Mouse (Mus musculus) c-Kit-positive CD71-negative TER-119-negative erythroid progenitor cells, embryonic 14.5 days (primary cell): ENCODE measurements at regions not wholly inside any gene's neighbourhood (a gene's known extent, or its start where the extent isn't known, plus 50 kb on each side); places are given as distances from the start of the nearest gene placed in this dataset.

Experiments
- DNase-seq: peaks from one replicate; pipeline ENCODE4 v3.0.0-alpha.2; 2013; ENCODE audit warnings: low read depth

DNA sequence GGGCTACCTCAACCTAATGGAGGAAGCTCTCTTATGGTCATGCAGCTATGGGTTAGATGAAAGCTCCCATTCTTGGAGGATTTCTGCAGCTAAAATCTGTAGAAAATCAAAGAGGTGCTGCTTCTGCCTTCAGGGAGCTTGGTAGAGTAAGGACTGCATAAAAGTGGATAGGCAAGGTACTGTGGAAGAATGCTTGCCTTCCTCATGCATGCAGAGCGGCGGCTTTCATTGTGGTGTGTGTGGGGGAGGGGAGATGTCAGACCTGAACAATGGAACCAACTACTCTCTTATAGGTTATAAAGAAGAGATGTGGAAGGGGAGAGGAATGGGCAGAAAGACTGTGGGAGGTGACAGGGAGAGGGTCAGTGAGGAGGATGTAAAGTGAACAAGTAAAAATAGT, 392.8 kb upstream of the Atp11b start:
- no peak for DNase-seq

DNA sequence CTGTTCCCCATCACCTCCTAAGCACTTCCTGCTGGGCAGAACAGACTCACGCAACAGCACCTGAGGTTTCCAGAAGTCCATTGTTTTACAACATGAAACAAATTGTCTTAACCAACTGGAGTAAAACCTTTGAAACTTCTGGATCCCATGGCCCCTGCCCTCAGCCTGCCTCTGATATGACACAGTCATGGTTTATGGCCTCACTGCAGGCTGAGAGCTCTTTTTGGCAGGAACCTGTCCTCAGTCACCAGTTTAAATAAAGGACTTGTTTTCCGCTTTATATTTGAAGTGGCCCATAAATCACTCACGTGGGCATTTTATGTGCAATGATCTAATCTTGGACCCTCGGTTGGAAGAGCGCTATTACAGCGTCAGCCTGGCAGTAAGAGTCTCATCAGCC, 388.5 kb upstream of the Atp11b start:
- DNase-seq: no peak

DNA sequence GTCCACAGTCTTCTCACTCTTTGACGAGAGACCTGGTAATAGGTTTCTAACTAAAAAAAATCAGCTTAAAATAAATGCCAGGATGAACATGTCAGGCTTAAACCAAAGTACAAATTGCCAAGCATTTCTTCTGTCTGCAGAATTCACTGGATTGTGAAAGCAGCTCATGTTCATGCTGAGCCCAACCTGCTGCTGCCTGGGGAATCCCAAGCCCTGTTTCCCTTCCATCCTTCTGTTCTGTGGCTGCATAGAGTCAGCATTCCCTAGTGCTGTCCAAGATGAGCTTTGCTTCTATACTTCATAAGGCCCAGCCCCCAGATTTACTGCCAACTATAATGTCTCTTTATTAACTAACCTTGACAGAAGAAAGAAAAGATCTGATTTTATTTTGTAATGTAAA, 381.6 kb upstream of the Atp11b start:
- no peak for DNase-seq

DNA sequence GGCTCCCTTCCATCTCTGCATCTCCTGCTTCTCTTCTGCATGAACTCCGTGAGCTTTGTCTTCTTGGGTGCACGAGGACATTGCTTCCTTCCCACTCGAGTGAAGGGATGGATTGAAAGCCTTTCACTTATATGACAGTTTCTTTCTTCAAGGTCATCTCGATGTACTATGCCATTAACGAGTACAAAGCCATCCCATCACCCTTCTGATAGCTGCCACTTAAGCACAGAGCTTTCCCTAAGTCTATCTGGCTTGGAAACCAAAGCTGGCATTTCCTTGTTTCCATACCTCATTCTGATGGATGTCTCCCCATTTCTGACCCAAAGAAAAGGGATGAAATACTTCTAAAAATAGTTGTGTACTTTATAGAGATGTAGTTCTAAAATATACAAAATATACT, 366.5 kb upstream of the Atp11b start:
- DNase-seq: no peak

DNA sequence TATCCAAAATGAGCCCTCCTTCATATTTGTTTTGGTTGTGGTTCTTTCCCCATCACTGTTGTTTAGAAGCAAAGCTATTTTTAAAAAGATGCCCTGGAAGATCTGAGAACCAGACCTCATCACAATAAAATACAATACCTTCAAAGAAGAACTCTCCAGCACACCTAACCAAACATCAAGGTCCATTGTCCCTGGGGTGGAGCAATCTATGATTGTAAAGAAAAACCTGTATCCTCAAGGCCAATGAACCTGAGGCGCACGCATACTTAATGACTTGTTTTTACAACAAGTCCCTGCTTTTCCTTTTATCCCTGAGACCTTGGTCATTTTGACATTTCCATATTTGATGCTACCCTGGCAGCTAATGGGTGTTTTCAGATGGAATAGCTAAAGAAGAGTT, 361.2 kb upstream of the Atp11b start:
- no peak for DNase-seq

DNA sequence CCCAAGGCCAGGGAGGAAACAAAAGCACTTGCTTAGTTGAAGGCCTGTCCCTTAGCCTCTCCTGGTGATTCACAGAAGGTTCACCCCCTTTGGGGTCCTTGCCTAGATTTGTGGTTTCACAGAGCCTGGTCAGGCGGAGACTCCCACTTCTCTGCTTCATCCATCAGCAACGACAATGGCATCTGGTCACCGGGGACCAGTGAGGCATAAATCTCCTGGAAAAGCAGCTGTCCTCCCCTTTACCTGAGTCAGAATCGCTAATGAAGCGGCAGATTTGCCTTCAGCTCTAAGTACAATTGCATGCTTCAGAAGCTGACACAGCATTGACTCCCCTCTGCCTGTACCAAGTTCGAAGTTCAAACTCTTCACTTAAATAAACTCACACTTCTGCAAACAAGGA, 353.7 kb upstream of the Atp11b start:
- DNase-seq: no peak

DNA sequence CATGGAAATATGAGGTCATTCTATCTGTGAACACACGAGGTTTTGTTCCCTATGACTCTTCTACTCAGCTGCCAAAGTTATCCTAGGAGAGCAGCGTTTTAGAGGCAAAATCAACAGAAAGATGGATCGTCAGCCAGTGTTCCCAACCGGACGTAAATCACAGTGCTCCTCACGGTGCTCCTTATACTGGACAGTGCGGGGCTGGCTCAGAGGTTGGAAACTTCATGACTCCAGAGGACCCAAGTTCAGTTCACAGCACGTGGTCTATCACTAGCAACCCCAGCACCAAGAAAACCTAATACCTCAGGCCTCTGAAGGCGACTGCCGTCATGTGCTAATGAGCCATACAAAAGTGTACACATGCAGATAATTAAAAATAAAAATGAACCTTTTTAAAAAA, 351.2 kb upstream of the Atp11b start:
- no peak for DNase-seq

DNA sequence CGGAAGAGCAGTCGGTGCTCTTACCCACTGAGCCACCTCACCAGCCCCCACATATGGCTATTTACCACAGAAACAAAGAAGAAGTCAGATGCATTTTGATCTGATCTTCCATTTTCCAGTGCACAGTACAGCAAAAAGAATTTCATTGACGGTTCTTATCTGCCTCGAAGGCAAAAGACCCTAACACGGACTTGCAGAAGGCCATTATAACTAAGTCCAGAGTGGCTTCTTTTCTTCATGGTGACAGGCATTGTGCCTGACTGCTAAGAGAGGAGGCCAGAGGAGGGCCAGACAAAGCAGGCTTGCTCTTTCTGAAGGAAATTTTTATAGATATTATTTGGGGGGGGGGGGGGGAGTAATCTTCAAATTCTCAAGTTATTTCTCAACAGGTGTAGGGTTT, 350.0 kb upstream of the Atp11b start:
- no peak for DNase-seq

DNA sequence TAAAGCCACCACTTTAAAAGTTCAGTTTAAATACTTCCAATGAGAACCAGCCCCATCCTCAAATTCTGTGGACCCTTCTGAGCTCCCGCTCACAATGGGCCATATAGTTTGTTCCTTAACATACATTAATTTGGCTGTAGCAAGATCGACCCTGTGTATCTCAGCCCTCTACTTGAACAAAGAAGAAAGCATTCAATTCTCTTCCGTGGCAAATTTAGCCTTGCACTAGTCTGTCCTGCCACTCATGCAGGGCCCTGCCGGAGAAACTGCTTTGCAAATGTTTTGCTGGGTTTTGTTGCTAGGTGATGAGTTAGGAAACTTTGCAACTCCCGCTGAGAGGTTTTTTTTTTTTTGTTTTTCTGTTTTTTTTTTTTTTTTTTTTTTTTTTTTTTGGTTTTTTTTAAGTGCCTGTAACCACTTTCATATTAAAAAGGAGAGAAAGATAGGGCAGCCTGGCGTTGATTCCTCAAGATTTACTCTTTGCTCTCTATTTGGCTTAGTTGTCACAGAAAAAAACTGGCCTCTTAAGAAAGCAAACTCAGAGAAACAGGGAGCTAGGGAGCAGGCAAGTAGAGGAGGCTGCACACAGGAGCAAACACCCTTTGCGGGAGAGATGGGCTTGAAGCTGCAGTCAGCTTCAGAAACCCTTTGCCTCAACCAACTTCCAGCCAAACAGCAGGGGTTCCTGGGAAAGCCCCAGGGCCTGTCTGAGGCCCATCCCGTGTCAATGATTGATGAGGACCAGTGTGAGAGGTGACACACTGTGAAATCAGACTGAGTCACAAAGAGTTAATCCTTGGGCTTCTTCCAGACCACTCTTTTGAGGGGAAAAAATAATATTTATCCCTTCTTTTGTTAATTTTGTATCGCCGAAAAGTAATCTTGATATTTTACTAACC, 349.2 kb upstream of the Atp11b start:
- DNase-seq: no peak

DNA sequence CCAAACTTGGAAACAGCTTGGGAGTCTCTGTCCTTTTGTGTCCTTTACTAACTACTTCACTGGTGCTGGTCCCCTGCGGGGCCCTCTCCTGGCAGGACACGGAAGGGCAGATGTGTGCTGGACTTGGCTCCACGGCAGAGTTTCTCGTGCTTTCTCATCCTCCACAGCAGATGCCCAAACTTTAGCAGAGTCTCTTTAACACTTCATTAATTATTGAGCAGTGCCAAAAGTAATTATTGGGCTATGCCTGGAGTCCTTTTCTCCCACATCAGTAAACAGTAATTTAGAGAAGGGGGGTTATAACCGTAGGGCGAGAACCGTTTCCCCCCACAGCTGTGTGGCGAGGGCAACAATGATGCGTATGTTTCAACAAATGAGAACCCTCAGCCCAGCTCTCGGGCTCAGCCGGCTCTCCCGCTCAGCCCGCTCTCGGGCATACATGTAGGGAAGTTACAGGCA, 348.3 kb upstream of the Atp11b start:
- DNase-seq: no peak

DNA sequence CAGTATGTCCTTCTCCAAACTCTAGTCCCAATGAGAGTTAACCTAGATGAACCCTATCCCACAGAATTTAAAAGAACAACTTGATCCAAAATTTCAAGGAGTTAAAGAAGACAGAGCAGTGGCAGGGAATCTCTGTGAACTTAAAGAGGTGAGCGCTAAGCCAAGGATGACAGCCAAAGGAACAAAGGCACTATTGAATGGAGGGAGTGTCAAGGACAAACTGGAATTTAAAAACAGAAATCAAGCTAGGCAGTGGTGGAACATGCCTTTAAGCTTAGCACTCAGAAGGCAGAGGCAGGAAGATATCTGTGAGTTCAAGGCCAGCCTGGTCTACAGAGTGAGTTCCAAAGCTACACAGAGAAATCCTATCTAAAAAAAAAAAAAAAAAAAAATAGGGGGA, 316.2 kb upstream of the Atp11b start:
- no peak for DNase-seq

DNA sequence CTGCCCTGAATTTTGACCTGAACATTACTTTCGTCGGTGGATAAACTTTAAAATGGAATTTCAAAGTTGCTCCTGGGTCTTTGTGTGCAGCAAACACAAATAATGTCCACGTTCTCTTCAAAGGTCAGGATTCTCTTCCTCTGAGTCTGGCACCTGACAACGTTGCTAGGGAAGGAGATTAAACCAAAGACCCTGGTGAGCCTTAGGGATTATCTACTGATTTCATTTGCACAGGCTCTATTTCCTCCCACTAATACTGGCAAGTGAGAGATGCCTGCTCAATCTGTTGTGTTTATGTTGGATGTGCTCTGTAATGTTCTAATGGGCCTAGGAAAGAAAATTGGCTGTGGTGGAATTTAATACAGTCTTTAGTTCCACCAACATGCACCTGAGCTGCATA, 291.0 kb upstream of the Atp11b start:
- no peak for DNase-seq

DNA sequence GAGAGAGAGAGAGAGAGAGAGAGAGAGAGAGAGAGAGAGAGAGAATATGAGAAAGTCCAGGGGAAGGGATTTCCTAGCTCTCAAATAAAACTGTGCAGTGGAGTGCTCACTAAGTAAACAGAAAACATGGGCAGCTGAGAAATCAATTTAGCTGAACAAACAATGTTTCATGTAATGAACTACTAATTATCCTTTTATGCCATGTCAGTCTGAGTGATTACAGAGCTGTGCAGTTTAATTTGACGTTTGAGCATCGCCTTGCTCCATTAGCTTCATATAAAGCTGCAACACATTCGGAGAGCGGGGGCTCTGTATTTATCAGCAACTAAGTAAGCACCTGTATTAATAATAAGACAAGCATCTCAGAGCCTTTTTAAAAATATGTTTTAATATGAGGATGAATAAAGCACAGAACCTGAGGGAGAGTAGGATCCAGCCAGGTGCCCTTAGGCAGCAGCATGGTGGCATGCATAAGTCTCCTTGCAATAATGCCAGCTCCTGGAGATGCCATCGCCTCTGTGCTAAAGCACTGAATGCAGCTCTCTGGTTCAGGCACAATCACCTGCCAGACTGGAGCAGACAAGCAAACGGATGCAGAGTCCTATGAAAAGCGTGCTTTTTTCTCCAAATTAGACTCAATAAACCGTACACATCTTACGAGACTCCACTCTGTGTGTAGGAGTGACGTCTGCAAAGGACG, 289.5 kb upstream of the Atp11b start:
- no peak for DNase-seq

DNA sequence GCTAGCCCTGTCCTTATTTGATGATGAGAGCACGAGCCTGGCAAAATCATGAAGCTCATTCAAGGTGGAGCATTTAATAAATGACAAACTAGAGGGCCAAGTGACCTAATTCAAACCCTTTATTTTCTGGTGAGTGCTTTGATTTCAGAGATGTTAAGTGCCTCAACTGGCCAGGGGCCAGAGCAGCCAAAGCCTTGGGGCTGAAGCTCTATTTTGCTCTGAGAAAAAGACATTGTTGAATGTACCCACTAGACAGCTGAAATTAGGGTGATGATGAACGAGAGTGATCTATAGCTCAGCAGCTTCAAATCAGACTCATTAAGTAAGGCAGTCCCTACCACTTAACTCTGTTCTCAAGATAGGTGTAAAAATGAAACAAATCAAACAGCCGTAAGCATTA, 287.9 kb upstream of the Atp11b start:
- no peak for DNase-seq

DNA sequence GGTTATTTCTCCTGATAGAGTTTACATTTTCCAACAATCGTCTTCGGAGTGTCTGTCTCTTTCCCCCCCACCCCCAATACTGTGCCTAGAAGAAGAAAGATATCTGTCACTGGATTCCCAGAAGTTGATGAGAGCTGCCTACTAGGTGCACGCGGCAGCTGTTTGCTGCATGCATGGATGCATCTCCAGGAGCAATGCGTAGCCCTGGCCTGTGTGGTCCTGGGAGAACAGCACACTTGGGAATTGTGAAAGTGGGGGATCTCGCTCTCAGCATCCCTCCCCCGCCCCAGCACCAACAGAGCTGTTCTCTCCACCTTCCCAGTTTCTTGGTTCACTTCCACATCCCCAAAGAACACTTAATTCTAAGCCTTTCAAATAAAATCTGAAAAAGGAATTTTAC, 280.6 kb upstream of the Atp11b start:
- DNase-seq: no peak

DNA sequence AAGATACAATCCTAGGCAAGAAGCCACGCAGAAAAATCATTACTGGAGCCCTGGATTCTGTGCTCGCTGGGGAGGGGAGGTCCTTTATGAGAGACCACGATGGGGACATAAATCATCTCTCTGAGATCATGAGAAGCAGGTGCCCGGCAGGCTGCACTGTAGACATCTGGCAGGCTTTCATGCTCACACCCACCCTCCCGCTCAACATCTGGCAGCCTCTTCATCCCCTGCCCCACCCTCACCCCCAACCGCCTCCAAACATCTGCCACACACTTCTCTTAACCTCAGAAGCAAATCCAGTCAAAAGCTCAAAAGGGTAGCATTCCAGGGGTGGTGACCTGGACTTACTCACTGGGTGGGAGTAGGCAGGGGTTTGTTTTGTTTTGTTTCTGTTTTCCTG, 279.5 kb upstream of the Atp11b start:
- DNase-seq: no peak

DNA sequence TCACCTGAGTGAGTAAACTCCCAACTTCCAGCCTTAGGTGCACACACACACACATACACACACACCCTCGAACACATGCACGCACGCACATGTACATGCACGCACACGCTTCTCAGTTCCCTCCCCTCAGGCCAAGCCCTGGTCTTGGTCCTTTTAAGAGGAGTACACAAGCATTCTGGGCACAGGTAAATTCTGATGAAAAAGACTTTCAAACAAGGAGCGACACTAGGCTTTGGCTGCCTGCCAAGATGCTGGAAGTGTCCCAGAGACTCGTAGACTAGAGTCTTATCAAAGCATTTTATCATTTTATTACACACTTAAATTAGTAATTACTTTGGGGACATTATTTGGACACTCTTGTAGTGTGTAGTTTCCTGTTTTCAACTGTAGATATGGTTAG, 278.6 kb upstream of the Atp11b start:
- DNase-seq: no peak

DNA sequence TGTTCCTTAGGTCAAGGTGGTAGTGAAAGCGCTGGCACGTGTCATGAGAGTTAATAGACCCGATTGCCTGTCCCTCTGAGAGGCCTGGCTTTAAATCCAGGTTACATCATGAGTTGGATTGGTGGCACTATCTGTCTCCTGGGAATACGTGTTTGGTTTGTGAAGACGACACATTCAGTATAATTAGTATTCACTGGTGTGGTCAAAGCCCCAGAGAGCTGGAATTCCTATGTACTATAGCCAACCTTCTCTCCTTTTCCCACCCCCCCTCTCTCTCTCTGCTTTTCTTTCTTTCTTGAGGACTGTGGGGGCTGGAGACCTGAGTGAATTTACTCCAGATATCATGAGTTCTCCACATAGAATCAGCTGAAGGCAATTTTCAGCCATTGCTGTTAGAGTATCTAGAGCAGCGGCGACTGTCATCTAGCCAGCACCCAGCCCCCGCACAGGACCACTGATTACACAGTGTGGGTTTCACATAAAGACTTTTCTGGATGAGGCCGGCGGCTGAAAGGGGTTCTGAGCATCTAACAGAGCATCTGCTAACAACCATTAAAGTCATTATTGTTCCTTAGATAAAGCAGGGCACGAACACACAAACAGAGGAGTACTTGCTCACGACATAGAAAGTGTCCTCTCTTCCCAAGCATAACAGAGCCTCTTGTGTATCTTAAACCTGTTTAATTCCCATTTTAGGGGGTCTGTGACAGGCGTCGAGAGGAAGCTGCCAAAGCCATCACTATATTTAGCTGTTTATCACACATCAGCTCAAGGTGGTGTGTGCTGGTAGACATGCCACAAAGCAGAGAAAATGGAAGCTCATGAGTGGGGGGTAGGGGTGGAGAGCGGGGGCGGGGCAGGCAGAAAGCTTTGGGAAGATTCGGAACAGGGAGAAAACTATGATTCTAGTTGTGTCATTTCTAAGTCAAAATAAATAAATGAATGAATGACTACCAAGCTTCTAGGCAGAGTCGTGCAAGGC, 272.9 kb upstream of the Atp11b start:
- DNase-seq: no peak

DNA sequence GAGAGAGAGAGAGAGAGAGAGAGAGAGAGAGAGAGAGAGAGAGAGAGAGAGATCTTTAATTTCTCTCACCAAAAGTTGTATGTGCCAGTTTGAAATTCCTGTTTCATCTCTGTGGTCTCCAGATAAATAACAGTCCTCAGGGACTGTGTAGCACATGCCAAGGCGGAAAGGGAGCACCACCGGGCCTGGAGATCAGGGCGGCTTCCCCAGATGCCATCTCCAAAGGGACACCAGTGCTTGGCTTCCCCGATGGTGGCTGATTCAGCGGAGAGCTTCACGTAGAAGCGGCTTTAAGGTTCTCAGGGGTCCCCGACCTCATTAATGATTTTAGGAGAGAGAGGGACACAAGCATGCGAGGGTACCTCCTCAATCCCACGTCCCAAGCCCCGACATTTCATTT, 272.1 kb upstream of the Atp11b start:
- no peak for DNase-seq

DNA sequence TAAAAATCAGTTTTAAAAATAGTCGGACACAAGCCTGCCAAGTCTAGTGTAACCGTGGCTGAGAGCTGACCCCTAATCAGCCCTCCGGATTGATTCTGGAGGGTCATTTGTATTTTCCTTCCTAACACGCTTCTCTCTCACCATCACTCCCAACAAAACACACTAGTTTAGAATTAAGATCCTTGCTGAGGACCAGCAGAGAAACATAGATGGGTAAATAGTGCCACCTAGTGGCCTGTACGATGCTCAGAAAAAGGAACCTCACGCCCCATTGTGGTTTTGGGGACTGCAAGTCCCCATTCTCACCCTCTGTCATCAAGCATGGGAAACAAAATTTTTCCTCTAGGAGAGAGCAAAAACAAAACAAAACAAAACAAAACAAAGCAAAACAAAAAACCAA, 271.6 kb upstream of the Atp11b start:
- DNase-seq: peak; percentile 33

DNA sequence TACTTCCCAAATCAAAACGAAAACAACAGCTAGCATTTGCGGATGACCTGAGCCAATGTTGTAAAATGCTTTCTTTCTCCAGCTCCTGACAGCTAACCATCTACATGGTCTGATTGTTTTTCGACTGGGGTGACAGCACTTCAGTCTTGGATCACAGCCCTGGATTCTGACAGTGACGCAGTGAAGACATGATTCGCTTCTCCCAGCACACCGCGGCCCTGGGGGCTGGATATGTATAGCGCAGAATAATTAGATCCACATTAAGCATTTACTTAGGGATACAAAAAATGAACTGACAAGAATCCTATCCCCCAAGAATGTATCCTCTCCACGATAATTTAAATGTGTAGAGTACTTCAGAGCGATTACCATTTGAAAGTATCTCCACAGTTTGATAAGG, 271.1 kb upstream of the Atp11b start:
- no peak for DNase-seq

DNA sequence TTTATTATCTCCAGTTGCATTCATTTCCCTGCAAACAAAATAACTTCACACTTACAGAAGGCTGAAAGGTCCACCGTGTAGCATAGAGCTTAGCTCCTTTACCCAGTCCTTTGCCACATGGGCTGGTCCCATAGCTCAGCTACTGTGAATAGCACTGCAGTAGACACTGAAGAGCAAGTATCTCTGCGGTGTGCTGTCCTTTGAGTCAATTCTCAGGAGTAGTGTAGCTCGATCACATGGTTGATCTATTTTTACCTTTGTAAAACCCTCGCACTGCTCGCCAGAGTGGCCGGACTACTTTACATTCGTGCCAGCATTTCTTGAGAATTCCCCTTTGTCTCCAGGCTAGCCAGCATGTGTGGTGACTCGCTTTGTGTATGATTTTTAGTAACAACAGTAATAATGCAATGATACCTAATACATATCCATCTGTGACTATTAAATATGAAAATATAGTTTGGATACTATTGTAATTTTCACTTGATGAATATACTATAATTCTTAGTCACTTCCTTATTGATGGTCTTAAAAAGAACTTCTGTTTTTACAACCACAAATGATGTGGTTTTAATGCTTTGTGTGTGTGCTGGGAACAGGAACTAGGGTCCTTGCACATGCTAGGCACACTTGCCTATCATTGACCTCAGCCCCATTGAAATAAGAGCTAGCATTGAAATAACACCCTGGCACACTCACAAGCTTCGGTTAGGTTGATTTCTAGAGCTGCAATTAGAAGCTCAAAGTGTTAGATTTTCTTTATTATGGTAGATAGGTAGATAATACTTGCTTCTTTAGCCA, 257.7 kb upstream of the Atp11b start:
- DNase-seq: no peak
